Mouse (Mus musculus) thymus, adult 2 months (tissue): ENCODE measurements around the gene Inhbe. TPM values are rescaled to one million over a fixed set of nuclear protein-coding genes. Genes with fewer than 3 reads are reported as not detected.
"Not testable (repeated sequence)": the region's sequence is repeated elsewhere in the genome, so short reads cannot be mapped to it uniquely, and the experiment has no call there.

Source experiments
- DNase-seq: peaks from one replicate; pipeline ENCODE4 v3.0.0; 2021
- H3K27ac ChIP-seq: fragments of 200-500 bp; 2 replicates; pipeline ENCODE4 v1.5.1; 2012; ENCODE audit warnings: low read length, control low read depth; ENCODE audit not compliant: control insufficient read depth, insufficient read depth
- H3K27me3 ChIP-seq: fragments of 200-500 bp; 2 replicates; pipeline ENCODE4 v1.6.1; 2012; ENCODE audit warnings: mild to moderate bottlenecking, low read length, moderate library complexity, mixed read lengths; ENCODE audit not compliant: control insufficient read depth, insufficient read depth
- H3K36me3 ChIP-seq: fragments of 200-500 bp; 2 replicates; pipeline ENCODE4 v1.6.1; 2012; ENCODE audit warnings: mild to moderate bottlenecking, low read length, moderate library complexity; ENCODE audit not compliant: control insufficient read depth, insufficient read depth
- H3K4me1 ChIP-seq: fragments of 200-500 bp; replicated peaks from 2 replicates; pipeline ENCODE4 v1.6.1; 2012; ENCODE audit warnings: low read length; ENCODE audit not compliant: control insufficient read depth, insufficient read depth
- H3K4me3 ChIP-seq: fragments of 200-500 bp; 2 replicates; pipeline ENCODE4 v1.5.1; 2012; ENCODE audit warnings: mild to moderate bottlenecking, low read length, control low read depth, moderate library complexity; ENCODE audit not compliant: control insufficient read depth, insufficient read depth
- CTCF ChIP-seq: fragments of 200-500 bp; IDR thresholded peaks from 2 replicates; pipeline ENCODE4 v1.5.1; 2012; ENCODE audit warnings: mild to moderate bottlenecking, control low read depth, low read length, moderate library complexity, borderline replicate concordance; ENCODE audit not compliant: control insufficient read depth, poor library complexity, insufficient read depth; ENCODE audit errors: extremely low read depth
- POLR2A ChIP-seq: fragments of 200-500 bp; IDR thresholded peaks from 2 replicates; pipeline ENCODE4 v1.6.1; 2012; ENCODE audit warnings: mild to moderate bottlenecking, low read length, control low read depth, moderate library complexity; ENCODE audit not compliant: control insufficient read depth, poor library complexity, insufficient read depth; ENCODE audit errors: extremely low read depth
- WGBS: fragments of 180-500 bp; shearing (Covaris S2); methylation state at CpG from one replicate; pipeline ENCODE4 v1.1.7; 2018; 5-methylcytosine and 5-hydroxymethylcytosine counted together
- polyA plus RNA-seq: library from polyadenylated mRNA; depleted of rRNA; stranded (reverse); fragments of >200 nt; gene quantifications from 2 replicates; pipeline ENCODE4 v1.2.3, GENCODE M21; 2012; rRNA removed

Gene Inhbe
- polyA plus RNA-seq, 1 experiment = not detected

DNA sequence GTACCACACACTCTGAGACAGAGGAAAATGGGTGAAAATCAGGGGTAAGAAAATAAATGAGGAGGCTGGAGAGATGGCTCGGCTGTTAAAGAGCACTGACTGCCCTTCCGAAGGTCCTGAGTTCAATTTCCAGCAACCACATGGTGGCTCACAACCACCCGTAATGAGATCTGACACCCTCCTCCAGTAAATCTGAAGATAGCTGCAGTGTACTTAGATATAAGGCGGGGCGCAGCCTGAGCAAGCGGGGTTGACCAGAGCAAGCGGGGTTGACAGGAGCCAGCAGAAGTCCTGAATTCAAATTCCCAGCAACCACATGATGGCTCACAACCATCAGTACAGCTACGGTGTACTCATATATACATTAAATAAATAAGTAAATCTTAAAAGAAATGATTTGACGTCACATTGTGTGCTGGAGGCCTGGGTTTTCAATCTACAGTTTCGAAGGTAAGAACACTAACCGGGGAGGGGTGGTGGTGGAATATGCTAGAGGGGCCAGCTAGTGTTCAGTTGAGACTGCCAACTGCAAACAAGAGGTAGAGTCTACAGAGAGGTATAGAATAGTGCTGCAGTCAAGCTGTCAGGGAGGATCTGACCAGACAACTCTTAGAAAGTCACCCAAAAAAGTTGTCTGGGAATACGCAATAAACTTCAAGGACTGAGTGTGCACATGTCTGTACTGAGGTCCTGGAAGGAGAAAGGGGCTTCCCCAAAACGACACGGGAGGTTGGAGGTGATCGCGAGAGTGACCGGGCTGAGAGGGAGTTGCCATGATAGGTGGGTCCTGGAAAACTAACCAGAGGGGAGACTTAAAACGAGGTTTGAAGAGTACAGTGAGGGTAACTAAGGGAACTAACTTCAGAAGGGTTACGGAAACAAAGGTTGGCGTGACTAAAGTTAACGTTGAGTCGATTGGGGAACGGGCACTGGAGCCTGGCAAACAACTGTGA, 43.4 kb downstream of the Inhbe start:
- 40% methylated on average over 23 of the region's 23 CpGs for WGBS
- Histone ChIP-seq H3K36me3 (peaks cover 28% of the 10 kb centered on the region), H3K27ac (no peak overlapping the region), H3K4me3 (peak overlapping the region; percentile 93), H3K4me1 (0 out of 2 replicates have a peak, but pooled peaks cover 4% of the 10 kb centered on the region), H3K27me3 (no peaks in the 10 kb centered on the region)
- no peak for DNase-seq
- no peak for TF ChIP-seq CTCF
- no peak for TF ChIP-seq POLR2A

DNA sequence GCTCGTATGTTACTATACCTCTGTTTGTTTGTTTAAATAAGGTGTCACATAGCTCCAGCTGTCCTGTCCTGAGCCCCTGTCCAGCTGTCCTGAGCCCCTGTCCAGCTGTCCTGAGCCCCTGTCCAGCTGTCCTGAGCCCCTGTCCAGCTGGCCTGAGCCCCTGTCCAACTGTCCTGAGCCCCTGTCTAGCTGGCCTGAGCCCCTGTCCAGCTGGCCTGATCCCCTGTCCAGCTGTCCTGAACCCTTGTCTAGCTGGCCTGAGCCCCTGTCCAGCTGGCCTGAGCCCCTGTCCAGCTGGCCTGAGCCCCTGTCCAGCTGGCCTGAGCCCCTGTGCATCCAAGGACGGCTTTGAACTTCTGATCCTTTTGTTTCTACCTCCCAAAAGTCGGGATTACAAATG, 45.0 kb downstream of the Inhbe start:
- not testable (repeated sequence) for H3K27me3 ChIP-seq, H3K4me1 ChIP-seq, H3K4me3 ChIP-seq, DNase-seq, H3K27ac ChIP-seq
- H3K36me3 ChIP-seq = peaks cover 38% of the 10 kb centered on the region
- 94% methylated on average over 3 of the region's 3 CpGs for WGBS

DNA sequence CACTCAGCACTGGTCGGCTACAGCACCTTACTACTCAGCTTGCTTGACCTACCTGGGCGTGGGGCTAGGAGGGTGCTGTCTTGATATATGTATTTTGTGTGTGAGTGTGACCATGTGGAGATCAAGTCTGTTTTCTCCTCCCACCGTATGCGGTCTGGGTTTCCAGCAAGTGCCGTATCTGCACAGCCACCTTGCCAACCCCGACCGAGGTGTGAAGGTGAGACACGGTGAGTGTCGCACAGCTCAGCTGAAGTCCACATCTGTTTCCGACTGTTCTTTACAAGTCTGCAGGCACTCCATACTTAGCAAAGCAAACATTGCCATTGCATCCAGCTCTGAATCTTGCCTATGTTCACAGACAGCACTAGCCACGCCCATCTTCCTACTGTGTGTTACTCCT, 51.1 kb downstream of the Inhbe start:
- H3K4me3 ChIP-seq = no peak overlapping the region
- no peaks in the 10 kb centered on the region for H3K27me3 ChIP-seq
- no peak overlapping the region for H3K27ac ChIP-seq
- WGBS = 98% methylated on average over 11 of the region's 11 CpGs
- DNase-seq = no peak
- no peaks in the 10 kb centered on the region for H3K4me1 ChIP-seq
- peaks cover 71% of the 10 kb centered on the region for H3K36me3 ChIP-seq
- TF ChIP-seq POLR2A = no peak
- no peak for TF ChIP-seq CTCF

DNA sequence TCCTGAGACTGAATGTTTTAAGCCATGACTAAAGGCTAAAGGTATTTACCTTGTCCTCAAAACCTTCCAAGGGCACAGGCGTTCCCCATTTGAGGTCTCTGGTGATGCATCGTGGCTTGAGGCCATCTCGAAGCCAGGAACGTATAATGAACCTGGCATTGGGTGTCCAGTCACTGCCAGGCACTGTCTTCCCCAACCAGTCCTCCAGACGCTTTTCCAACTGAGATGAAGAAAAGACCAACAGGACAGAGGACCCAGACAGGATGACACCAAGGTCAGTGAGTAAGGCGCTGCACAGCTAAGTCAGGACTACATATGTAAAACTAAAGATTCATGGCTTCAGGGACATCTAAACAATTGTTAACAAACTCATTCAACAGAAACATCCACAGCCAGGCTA, 53.9 kb downstream of the Inhbe start:
- no peak overlapping the region for H3K27ac ChIP-seq
- peaks cover 77% of the 10 kb centered on the region for H3K36me3 ChIP-seq
- H3K4me1 ChIP-seq = no peaks in the 10 kb centered on the region
- H3K4me3 ChIP-seq = no peak overlapping the region
- TF ChIP-seq CTCF (no peak), POLR2A (no peak)
- H3K27me3 ChIP-seq = no peaks in the 10 kb centered on the region
- 98% methylated on average over 6 of the region's 6 CpGs for whole genome bisulfite sequencing
- no peak for DNase-seq

Other genes starting within 250 kb of the Inhbe start
- 97.0 and 106 TPM in 2 replicates for gene Os9, start 233.3 kb downstream of the Inhbe start, polyA plus RNA-seq
- 196 and 239 TPM in 2 replicates for gene B4galnt1, start 189.2 kb downstream of the Inhbe start, polyA plus RNA-seq
- gene Slc26a10, start 173.8 kb downstream of the Inhbe start, polyA plus RNA-seq = 3.6 and 6.4 TPM in 2 replicates
- 4.2 and 5.6 TPM in 2 replicates for gene Arhgef25, start 164.3 kb downstream of the Inhbe start, polyA plus RNA-seq
- gene Dtx3, start 158.7 kb downstream of the Inhbe start, polyA plus RNA-seq = 222 and 263 TPM in 2 replicates
- gene Pip4k2c, start 142.8 kb downstream of the Inhbe start, polyA plus RNA-seq = 34.4 and 36.1 TPM in 2 replicates
- gene Kif5a, start 91.1 kb downstream of the Inhbe start, polyA plus RNA-seq = 1.2 and 1.5 TPM in 2 replicates
- 168 and 200 TPM in 2 replicates for gene Dctn2, start 88.0 kb downstream of the Inhbe start, polyA plus RNA-seq
- gene Mbd6, start 65.4 kb downstream of the Inhbe start, polyA plus RNA-seq = 124 and 151 TPM in 2 replicates
- 65.8 and 77.2 TPM in 2 replicates for gene Mars, start 42.6 kb downstream of the Inhbe start, polyA plus RNA-seq
- 105 and 111 TPM in 2 replicates for gene Arhgap9, start 32.4 kb downstream of the Inhbe start, polyA plus RNA-seq
- gene Gli1, start 12.4 kb downstream of the Inhbe start, polyA plus RNA-seq = 0.61 and 0.77 TPM in 2 replicates
- 0.06 TPM in 1 of 2 replicates, not detected in the other for gene Inhbc, start 16.0 kb upstream of the Inhbe start, polyA plus RNA-seq
- 135 and 149 TPM in 2 replicates for gene R3hdm2, start 25.9 kb upstream of the Inhbe start, polyA plus RNA-seq
- 2.2 and 3.9 TPM in 2 replicates for gene Stac3, start 147.3 kb upstream of the Inhbe start, polyA plus RNA-seq
- gene Ndufa4l2, start 160.6 kb upstream of the Inhbe start, polyA plus RNA-seq = 6.2 and 13.5 TPM in 2 replicates
- gene Shmt2, start 168.0 kb upstream of the Inhbe start, polyA plus RNA-seq = 171 and 198 TPM in 2 replicates
- gene Nxph4, start 180.1 kb upstream of the Inhbe start, polyA plus RNA-seq = 0.06 and 0.20 TPM in 2 replicates